Mouse (Mus musculus) CH12.LX (cell line): Measurements from ENCODE around the gene Lbh.

Source experiments
- CHD1 ChIP-seq: IDR thresholded peaks from 2 replicates; pipeline ENCODE4 v1.6.1; 2012; ENCODE audit warnings: low read depth, low read length, improper control_type of control experiment, inconsistent platforms
- CTCF ChIP-seq, 2 experiments: IDR thresholded peaks in 1 of 2; conservative IDR thresholded peaks in 1 of 2; 2 replicates each; pipeline ENCODE4 v1.5.1; 2011 to 2012; ENCODE audit warnings: low read depth in 2 of 2, low read length in 2 of 2, improper control_type of control experiment in 1 of 2, inconsistent platforms in 1 of 2, mild to moderate bottlenecking in 1 of 2, moderate library complexity in 1 of 2
- EP300 ChIP-seq: IDR thresholded peaks from 2 replicates; pipeline ENCODE4 v1.6.1; 2011; ENCODE audit warnings: low read length, improper control_type of control experiment
- MAX ChIP-seq: IDR thresholded peaks from 2 replicates; pipeline ENCODE4 v1.6.1; 2011; ENCODE audit warnings: low read length, improper control_type of control experiment
- PAX5 ChIP-seq: IDR thresholded peaks from 2 replicates; pipeline ENCODE4 v1.6.1; 2012; ENCODE audit warnings: low read length, inconsistent platforms, mixed read lengths
- POLR2A ChIP-seq: IDR thresholded peaks from 2 replicates; pipeline ENCODE4 v1.6.1; 2011; ENCODE audit warnings: low read depth, mild to moderate bottlenecking, improper control_type of control experiment, low read length
- RAD21 ChIP-seq: IDR thresholded peaks from 2 replicates; pipeline ENCODE4 v1.6.1; 2011; ENCODE audit warnings: low read depth, mild to moderate bottlenecking, low read length, improper control_type of control experiment, moderate library complexity
- SIN3A ChIP-seq: IDR thresholded peaks from 2 replicates; pipeline ENCODE4 v1.6.1; 2012; ENCODE audit warnings: low read length, improper control_type of control experiment, inconsistent platforms
- USF2 ChIP-seq: conservative IDR thresholded peaks from 2 replicates; pipeline ENCODE4 v1.6.1; 2011; ENCODE audit warnings: low read depth, low read length, improper control_type of control experiment
- ZC3H11A ChIP-seq: IDR thresholded peaks from 2 replicates; pipeline ENCODE4 v1.6.1; 2012; ENCODE audit warnings: low read depth, mild to moderate bottlenecking, inconsistent platforms, low read length, improper control_type of control experiment
- ZKSCAN1 ChIP-seq: IDR thresholded peaks from 2 replicates; pipeline ENCODE4 v1.6.1; 2012; ENCODE audit warnings: low read depth, inconsistent platforms, low read length, improper control_type of control experiment, borderline replicate concordance
- ZNF384 ChIP-seq: IDR thresholded peaks from 2 replicates; pipeline ENCODE4 v1.6.1; 2012; ENCODE audit warnings: low read depth, low read length, improper control_type of control experiment, inconsistent platforms

- TF ChIP-seq ZKSCAN1: no peak
- no peak for TF ChIP-seq RAD21
- TF ChIP-seq CTCF (conservative IDR thresholded peaks at IDR 0.05 in 1 of 2, IDR thresholded peaks at IDR 0.05 in 1 of 2; ENCODE audit: low read depth in 2 of 2, low read length in 2 of 2): no peak
- TF ChIP-seq USF2: no peak
- TF ChIP-seq EP300: no peak
- no peak for TF ChIP-seq SIN3A
- TF ChIP-seq POLR2A: no peak
- TF ChIP-seq PAX5: no peak
- TF ChIP-seq ZC3H11A: no peak
- TF ChIP-seq CHD1: no peak
- no peak for TF ChIP-seq MAX
- TF ChIP-seq ZNF384: no peak
Measured at GRCm38 (mm10) chr17:72926994-72927393, 8.9 kb downstream of the Lbh start.
